Mouse (Mus musculus): ENCODE measurements around the gene Olfr56.

GRCm38 (mm10) chr11:49083146-49083545 is 104.5 kb downstream of the Olfr56 start:
- TF ChIP-seq POLR2A (IDR thresholded peaks at IDR 0.05; ENCODE audit: borderline replicate concordance, insufficient read depth, low read length) = no peak
- no peak for TF ChIP-seq CTCF (IDR thresholded peaks at IDR 0.05; ENCODE audit: borderline replicate concordance, insufficient read depth, low read depth, low read length)

All from cerebellum, adult 2 months (tissue).